Mouse (Mus musculus) embryonic facial prominence, embryonic 10.5 days (tissue): ENCODE data around the gene Fam47e. TPM values are rescaled to one million over a fixed set of nuclear protein-coding genes. Genes with fewer than 3 reads are reported as not detected.
"Not testable (repeated sequence)": the region's sequence is repeated elsewhere in the genome, so short reads cannot be mapped to it uniquely, and the experiment has no call there.

Experiments
- DNase-seq: peaks from one replicate; pipeline ENCODE4 v3.0.0-alpha.2; 2017; ENCODE audit warnings: low spot score
- H3K27ac ChIP-seq: fragments of 300-500 bp; sonication (generic); replicated peaks from 2 replicates; pipeline ENCODE4 v1.5.1; 2016; ENCODE audit warnings: mild to moderate bottlenecking
- H3K27me3 ChIP-seq: fragments of 300-500 bp; sonication (generic); replicated peaks from 2 replicates; pipeline ENCODE4 v1.6.1; 2016; ENCODE audit warnings: low read depth, mild to moderate bottlenecking; ENCODE audit not compliant: poor library complexity, severe bottlenecking
- H3K36me3 ChIP-seq: fragments of 300-500 bp; sonication (generic); replicated peaks from 2 replicates; pipeline ENCODE4 v1.6.1; 2016; ENCODE audit warnings: mild to moderate bottlenecking, moderate library complexity
- H3K4me1 ChIP-seq: fragments of 300-500 bp; sonication (generic); 2 replicates; pipeline ENCODE4 v1.6.1; 2016
- H3K4me3 ChIP-seq: fragments of 300-500 bp; sonication (generic); 2 replicates; pipeline ENCODE4 v1.5.1; 2016; ENCODE audit warnings: mild to moderate bottlenecking, moderate library complexity
- H3K9me3 ChIP-seq: fragments of 300-500 bp; sonication (generic); 2 replicates; pipeline ENCODE4 v1.6.1; 2016; ENCODE audit warnings: mild to moderate bottlenecking
- WGBS: fragments of 180-500 bp; shearing (Covaris S2); methylation state at CpG from one replicate; pipeline ENCODE4 v1.1.7; 2016; 5-methylcytosine and 5-hydroxymethylcytosine counted together
- polyA plus RNA-seq: library from polyadenylated mRNA; unstranded; fragments of >200 nt; fragmentation: Nextera tagmentation; extraction: Ambion mirVana; gene quantifications from 2 replicates; pipeline ENCODE4 v1.2.1, GENCODE M21; 2016

Fam47e gene
- polyA plus RNA-seq = not detected in 2 replicates

DNA sequence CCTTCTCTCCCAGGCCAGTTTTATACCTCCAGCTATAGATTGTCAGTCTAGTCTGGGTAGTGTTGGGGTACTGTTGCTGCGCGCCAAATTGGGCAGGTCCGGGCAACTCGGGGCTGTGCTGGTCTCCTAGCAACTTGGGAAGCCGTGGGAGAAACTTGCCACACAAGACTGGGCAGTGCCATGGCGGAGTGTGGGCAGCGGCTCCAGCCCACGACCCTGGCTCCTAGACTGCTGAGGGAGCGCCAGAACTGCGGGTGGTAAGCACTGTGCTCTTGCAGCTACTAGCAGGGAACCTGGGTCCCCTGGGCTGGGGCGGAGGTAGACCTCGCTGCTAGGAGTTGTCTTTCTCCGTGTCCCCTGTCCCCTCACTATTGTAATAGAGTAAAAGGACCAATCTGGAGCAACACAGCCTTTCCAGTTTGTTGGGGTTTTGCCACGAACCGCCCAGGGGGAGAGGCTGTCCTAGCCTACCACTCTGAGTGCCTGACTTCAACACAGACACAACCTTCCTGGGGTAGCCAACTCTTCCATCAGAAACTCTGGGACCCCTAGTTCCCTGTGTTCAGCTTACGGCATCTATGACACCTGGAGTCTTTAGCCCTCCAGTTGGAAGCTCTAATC is at the start of gene Fam47e:
Gene Fam47e, plus strand, starts transcription at position 179 of the 621 bp plus-strand sequence.
- Histone ChIP-seq H3K4me3 (no peak within 1 kb of the TSS), H3K36me3 (no peaks in the 10 kb centered on the region), H3K9me3 (0 out of 2 replicates have a peak, but pooled peaks cover 2% of the 10 kb centered on the region), H3K27me3 (no peaks in the 10 kb centered on the region), H3K4me1 (0 out of 2 replicates have a peak, but pooled peaks cover 4% of the 10 kb centered on the region), H3K27ac (no peak within 1 kb of the TSS)
- DNase-seq = no peak
- 75% methylated on average over 16 of the region's 16 CpGs for WGBS

DNA sequence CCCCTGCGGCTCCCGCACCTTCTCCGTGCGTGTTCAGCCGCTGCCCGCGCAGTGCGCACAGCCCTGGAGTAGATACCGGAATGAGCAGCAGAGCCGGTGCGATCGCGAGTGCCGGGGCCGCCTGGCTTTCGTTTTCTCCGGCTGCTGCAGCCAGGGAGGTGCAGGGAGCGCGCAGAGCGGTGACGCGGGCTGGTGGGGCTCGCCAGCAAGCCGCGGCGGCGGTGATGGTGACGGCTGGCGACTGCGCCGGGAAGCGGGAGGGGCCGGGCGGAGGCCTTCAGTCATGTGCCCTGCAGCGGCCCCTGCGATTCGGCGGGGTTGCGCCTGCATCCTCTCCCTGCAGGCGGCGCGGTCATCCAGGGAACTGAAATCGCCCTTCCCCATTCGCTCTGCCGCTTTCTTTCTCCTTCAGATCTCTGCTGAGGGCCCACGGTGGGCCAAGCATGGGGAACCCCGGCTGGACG is 49.4 kb upstream of the Fam47e start:
- WGBS = under 1% methylated on average over 48 of the region's 48 CpGs
- peak; percentile 96 for DNase-seq
- Histone ChIP-seq H3K27me3 (no peaks in the 10 kb centered on the region), H3K9me3 (no peaks in the 10 kb centered on the region), H3K4me1 (peaks cover 21% of the 10 kb centered on the region), H3K36me3 (peaks cover 4% of the 10 kb centered on the region), H3K4me3 (peak overlapping the region; percentile 75), H3K27ac (peak overlapping the region; percentile 91)

DNA sequence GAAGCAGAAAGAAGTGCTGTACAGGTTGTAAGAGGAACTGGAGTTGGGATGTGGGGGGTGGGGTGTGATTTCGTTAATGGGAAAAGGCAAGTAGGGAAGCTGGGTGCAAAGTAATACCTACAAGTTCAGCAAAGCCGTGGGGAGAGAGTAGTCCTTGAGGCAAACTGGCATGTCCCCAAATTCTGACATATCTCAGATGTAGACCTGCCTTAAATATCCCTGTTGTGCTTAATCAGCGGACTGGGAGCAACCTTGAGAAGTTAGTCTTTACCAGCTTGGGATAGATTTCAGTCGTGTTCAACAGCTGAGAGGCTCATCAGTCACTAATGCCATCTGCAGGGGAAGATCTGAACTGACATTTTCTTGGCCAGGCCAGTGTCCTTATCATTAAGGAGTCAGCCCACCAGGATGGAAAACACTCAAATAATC is 48.6 kb upstream of the Fam47e start:
- peak; percentile 42 for DNase-seq
- Histone ChIP-seq H3K36me3 (no peaks in the 10 kb centered on the region), H3K27me3 (no peaks in the 10 kb centered on the region), H3K4me1 (peaks cover 21% of the 10 kb centered on the region), H3K9me3 (no peaks in the 10 kb centered on the region), H3K27ac (peak overlapping the region; percentile 91; the same call in 1 of the 2 replicates), H3K4me3 (peak overlapping the region; percentile 75)
- WGBS = 29% methylated on average over 4 of the region's 4 CpGs

GRCm38 (mm10) chr5:92506733-92507132 is 48.1 kb upstream of the Fam47e start, which contains the start of gene Scarb2:
Gene Scarb2 (minus strand): TSS chr5:92506833.
- no peaks in the 10 kb centered on the region for H3K36me3 ChIP-seq
- H3K27me3 ChIP-seq = no peaks in the 10 kb centered on the region
- DNase-seq = no peak
- no peaks in the 10 kb centered on the region for H3K9me3 ChIP-seq
- H3K4me3 ChIP-seq = peak within 1 kb of the TSS; percentile 75
- peaks cover 21% of the 10 kb centered on the region for H3K4me1 ChIP-seq
- H3K27ac ChIP-seq = peak within 1 kb of the TSS; percentile 91

DNA sequence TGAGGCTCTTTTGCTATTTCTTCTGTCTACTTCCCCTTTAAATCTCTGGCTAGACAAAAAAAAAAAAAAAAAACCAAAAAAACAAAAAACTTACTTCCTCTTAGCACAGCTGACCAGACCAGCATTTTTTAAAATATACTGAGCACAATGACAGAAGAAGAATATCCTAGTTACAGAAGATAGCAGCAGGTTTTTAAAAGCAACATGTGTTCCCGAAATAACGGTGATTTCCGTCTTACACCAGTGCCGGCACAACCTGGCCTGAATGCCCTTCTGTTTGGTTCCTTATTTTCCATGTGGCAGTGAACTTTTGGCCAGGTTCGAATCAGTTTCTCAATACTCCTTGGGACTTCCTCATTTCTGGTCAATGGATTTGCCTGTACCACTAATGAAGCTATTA is 46.0 kb upstream of the Fam47e start:
- H3K36me3 ChIP-seq = no peaks in the 10 kb centered on the region
- no peak overlapping the region for H3K4me3 ChIP-seq
- 90% methylated on average over 5 of the region's 5 CpGs for WGBS
- H3K4me1 ChIP-seq = peaks cover 18% of the 10 kb centered on the region
- no peaks in the 10 kb centered on the region for H3K27me3 ChIP-seq
- H3K27ac ChIP-seq = no peak overlapping the region
- H3K9me3 ChIP-seq = no peaks in the 10 kb centered on the region
- DNase-seq = no peak

GRCm38 (mm10) chr5:92511256-92511655 is 43.6 kb upstream of the Fam47e start:
- Histone ChIP-seq H3K27me3 (no peaks in the 10 kb centered on the region), H3K36me3 (no peaks in the 10 kb centered on the region)

GRCm38 (mm10) chr5:92512066-92512465 is 42.8 kb upstream of the Fam47e start:
- no peaks in the 10 kb centered on the region for H3K9me3 ChIP-seq
- WGBS = 91% methylated on average over 5 of the region's 5 CpGs
- no peaks in the 10 kb centered on the region for H3K36me3 ChIP-seq
- H3K27ac ChIP-seq = no peak overlapping the region
- DNase-seq = no peak
- H3K27me3 ChIP-seq = no peaks in the 10 kb centered on the region
- no peak overlapping the region for H3K4me3 ChIP-seq
- no peaks in the 10 kb centered on the region for H3K4me1 ChIP-seq

More at GRCm38 (mm10) chr5:92511256-92511655, 43.6 kb upstream of the Fam47e start:
- H3K27ac ChIP-seq = no peak overlapping the region
- H3K4me3 ChIP-seq = no peak overlapping the region
- H3K9me3 ChIP-seq = no peaks in the 10 kb centered on the region
- DNase-seq = no peak
- H3K4me1 ChIP-seq = peaks cover 1% of the 10 kb centered on the region

- not testable (repeated sequence) for DNase-seq, H3K4me1 ChIP-seq, H3K9me3 ChIP-seq, H3K36me3 ChIP-seq, H3K27ac ChIP-seq, H3K4me3 ChIP-seq, H3K27me3 ChIP-seq
- 90% methylated on average over 2 of the region's 2 CpGs for WGBS
Measured at GRCm38 (mm10) chr5:92521131-92521530, 33.7 kb upstream of the Fam47e start.

GRCm38 (mm10) chr5:92524821-92525258 is 30.0 kb upstream of the Fam47e start:
- Histone ChIP-seq H3K36me3 (no peaks in the 10 kb centered on the region), H3K27ac (no peak overlapping the region), H3K27me3 (no peaks in the 10 kb centered on the region), H3K4me1 (no peaks in the 10 kb centered on the region), H3K4me3 (no peak overlapping the region), H3K9me3 (no peaks in the 10 kb centered on the region)
- WGBS = 82% methylated on average over 6 of the region's 6 CpGs
- DNase-seq = no peak

DNA sequence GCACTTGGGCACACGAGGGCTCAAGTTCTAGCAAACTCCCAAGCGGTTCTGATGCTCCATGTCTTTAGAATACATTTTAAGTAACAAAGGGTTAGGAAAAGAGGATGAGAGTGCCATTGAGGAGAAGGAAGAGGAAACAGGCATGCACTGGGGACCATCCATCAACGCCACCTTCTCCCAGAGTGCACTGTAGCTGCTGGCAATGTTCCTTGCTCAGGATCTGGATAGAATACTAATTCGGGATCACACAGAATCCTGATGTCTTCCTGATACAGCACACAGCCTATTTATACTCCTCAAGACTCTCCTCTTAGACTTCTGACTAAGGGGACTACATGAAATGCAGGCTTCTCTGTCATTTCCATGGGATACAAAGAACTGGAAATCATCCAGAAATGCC is 15.2 kb upstream of the Fam47e start:
- Histone ChIP-seq H3K36me3 (no peaks in the 10 kb centered on the region), H3K9me3 (no peaks in the 10 kb centered on the region), H3K4me3 (no peak overlapping the region), H3K27me3 (no peaks in the 10 kb centered on the region), H3K4me1 (no peaks in the 10 kb centered on the region), H3K27ac (no peak overlapping the region)
- WGBS = 85% methylated on average over 4 of the region's 4 CpGs
- no peak for DNase-seq

DNA sequence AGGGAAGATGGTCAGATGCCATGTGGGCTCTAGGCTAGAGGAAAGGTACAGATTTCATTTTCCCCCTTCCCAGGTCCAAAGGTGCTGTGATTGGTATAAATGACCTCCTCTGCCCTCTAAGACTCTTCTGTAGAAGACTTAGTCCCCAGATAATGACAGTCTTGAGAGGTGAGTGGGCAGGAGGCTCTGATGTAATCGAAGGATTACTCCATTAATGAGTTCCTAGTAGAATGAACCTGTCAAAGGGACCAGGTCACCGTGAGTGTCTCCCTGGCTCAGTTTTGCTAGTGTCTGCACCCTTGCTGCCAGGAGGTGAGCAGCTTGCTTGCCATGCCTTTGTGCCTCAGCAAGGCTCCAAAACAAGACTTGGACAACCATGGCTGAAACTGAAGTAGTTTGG is 2.3 kb upstream of the Fam47e start:
- no peaks in the 10 kb centered on the region for H3K36me3 ChIP-seq
- no peaks in the 10 kb centered on the region for H3K27me3 ChIP-seq
- no peak for DNase-seq
- 0 out of 2 replicates have a peak, but pooled peaks cover 4% of the 10 kb centered on the region for H3K4me1 ChIP-seq
- H3K4me3 ChIP-seq = no peak overlapping the region
- 90% methylated on average over 2 of the region's 2 CpGs for whole genome bisulfite sequencing
- H3K27ac ChIP-seq = no peak overlapping the region
- 0 out of 2 replicates have a peak, but pooled peaks cover 2% of the 10 kb centered on the region for H3K9me3 ChIP-seq

DNA sequence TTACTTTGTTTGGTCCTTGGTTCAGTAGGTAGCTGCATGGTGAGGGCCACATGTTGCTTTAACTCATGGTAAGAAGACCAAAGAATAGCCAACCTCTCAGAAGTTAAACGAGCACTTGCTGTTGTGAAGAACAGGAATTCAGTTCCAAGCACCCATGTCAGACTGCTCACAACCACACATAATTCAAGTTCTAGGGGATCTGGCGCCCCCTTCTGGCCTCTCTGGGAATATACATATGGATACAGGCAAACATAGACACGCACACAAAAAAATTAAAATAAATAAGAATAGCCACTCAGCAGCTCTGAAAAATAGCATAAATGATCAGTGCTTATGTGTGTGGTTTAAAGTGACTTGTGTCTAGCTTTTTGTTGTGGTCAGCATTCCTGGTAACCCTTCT is 930 bp upstream of the Fam47e start:
- H3K9me3 ChIP-seq = 0 out of 2 replicates have a peak, but pooled peaks cover 2% of the 10 kb centered on the region
- no peaks in the 10 kb centered on the region for H3K27me3 ChIP-seq
- DNase-seq = peak; percentile 19
- H3K4me1 ChIP-seq = 0 out of 2 replicates have a peak, but pooled peaks cover 4% of the 10 kb centered on the region
- H3K4me3 ChIP-seq = no peak overlapping the region
- no peaks in the 10 kb centered on the region for H3K36me3 ChIP-seq
- WGBS = 68% methylated on average over 3 of the region's 3 CpGs
- no peak overlapping the region for H3K27ac ChIP-seq

GRCm38 (mm10) chr5:92554443-92554842 is 426 bp upstream of the Fam47e start:
- 76% methylated on average over 4 of the region's 4 CpGs for WGBS
- H3K4me3 ChIP-seq = no peak overlapping the region
- no peak for DNase-seq
- 0 out of 2 replicates have a peak, but pooled peaks cover 4% of the 10 kb centered on the region for H3K4me1 ChIP-seq
- H3K27ac ChIP-seq = no peak overlapping the region
- H3K36me3 ChIP-seq = no peaks in the 10 kb centered on the region
- no peaks in the 10 kb centered on the region for H3K27me3 ChIP-seq
- 0 out of 2 replicates have a peak, but pooled peaks cover 2% of the 10 kb centered on the region for H3K9me3 ChIP-seq
